Mouse (Mus musculus) heart, embryonic 12.5 days (tissue): ENCODE results near the gene St3gal3. TPM values are rescaled to one million over a fixed set of nuclear protein-coding genes. Genes with fewer than 3 reads are reported as not detected.

Source experiments
- ATAC-seq: fragments of 200-750 bp; cut with Nextera tagmentation; 2 replicates; pipeline ENCODE4 v1.8.0; 2017; ENCODE audit warnings: moderate TSS enrichment, moderate library complexity; ENCODE audit not compliant: insufficient number of reproducible peaks, low FRiP score
- H3K27ac ChIP-seq: fragments of 300-500 bp; sonication (generic); 2 replicates; pipeline ENCODE4 v1.5.1; 2016; ENCODE audit warnings: mild to moderate bottlenecking, moderate library complexity; ENCODE audit not compliant: poor library complexity, severe bottlenecking
- H3K27me3 ChIP-seq: fragments of 300-500 bp; sonication (generic); replicated peaks from 2 replicates; pipeline ENCODE4 v1.6.1; 2016; ENCODE audit warnings: mild to moderate bottlenecking, moderate library complexity
- H3K36me3 ChIP-seq: fragments of 300-500 bp; sonication (generic); 2 replicates; pipeline ENCODE4 v1.6.1; 2016; ENCODE audit warnings: mild to moderate bottlenecking, moderate library complexity
- H3K4me1 ChIP-seq: fragments of 300-500 bp; sonication (generic); replicated peaks from 2 replicates; pipeline ENCODE4 v1.6.1; 2016; ENCODE audit warnings: mild to moderate bottlenecking
- H3K4me2 ChIP-seq: fragments of 300-500 bp; sonication (generic); 2 replicates; pipeline ENCODE4 v1.6.1; 2016; ENCODE audit warnings: mild to moderate bottlenecking, moderate library complexity
- H3K4me3 ChIP-seq: fragments of 300-500 bp; sonication (generic); 2 replicates; pipeline ENCODE4 v1.5.1; 2016; ENCODE audit warnings: mild to moderate bottlenecking
- H3K9ac ChIP-seq: fragments of 300-500 bp; sonication (generic); 2 replicates; pipeline ENCODE4 v1.6.1; 2016; ENCODE audit warnings: mild to moderate bottlenecking, moderate library complexity
- H3K9me3 ChIP-seq: fragments of 300-500 bp; sonication (generic); replicated peaks from 2 replicates; pipeline ENCODE4 v1.6.1; 2016; ENCODE audit warnings: mild to moderate bottlenecking, moderate library complexity
- WGBS: fragments of 180-500 bp; shearing (Covaris S2); methylation state at CpG from one replicate; pipeline ENCODE4 v1.1.7; 2016; 5-methylcytosine and 5-hydroxymethylcytosine counted together
- polyA plus RNA-seq: library from polyadenylated mRNA; unstranded; fragments of >200 nt; fragmentation: Nextera tagmentation; extraction: Ambion mirVana; gene quantifications from 2 replicates; pipeline ENCODE4 v1.2.1, GENCODE M21; 2016

Gene St3gal3
- polyA plus RNA-seq, 1 experiment from 2014 or later, result 7.4 TPM

GRCm38 (mm10) chr4:117926545-117927482 lies 207.9 kb downstream of the St3gal3 start:
- H3K9ac ChIP-seq, result peak overlapping the region; percentile 67
- ATAC-seq, result peak; percentile 52; the same call in 1 of the 2 replicates
- H3K4me1 ChIP-seq, result peaks cover 51% of the 10 kb centered on the region
- H3K4me2 ChIP-seq, result peak overlapping the region; percentile 99
- 3% methylated on average over 65 of the region's 71 CpGs for WGBS
- peaks cover 63% of the 10 kb centered on the region for H3K27me3 ChIP-seq
- H3K4me3 ChIP-seq, result peak overlapping the region; percentile 60
- H3K36me3 ChIP-seq, result no peaks in the 10 kb centered on the region
- no peak overlapping the region for H3K27ac ChIP-seq
- H3K9me3 ChIP-seq, result no peaks in the 10 kb centered on the region

GRCm38 (mm10) chr4:117924916-117925315 lies 209.8 kb downstream of the St3gal3 start:
- H3K4me3 ChIP-seq, result no peak overlapping the region
- ATAC-seq, result no peak
- no peak overlapping the region for H3K4me2 ChIP-seq
- no peaks in the 10 kb centered on the region for H3K9me3 ChIP-seq
- H3K27ac ChIP-seq, result no peak overlapping the region
- peaks cover 55% of the 10 kb centered on the region for H3K27me3 ChIP-seq
- H3K9ac ChIP-seq, result no peak overlapping the region
- 55% methylated on average over 4 of the region's 6 CpGs for WGBS
- H3K36me3 ChIP-seq, result no peaks in the 10 kb centered on the region
- H3K4me1 ChIP-seq, result peaks cover 49% of the 10 kb centered on the region

GRCm38 (mm10) chr4:117923450-117923849 lies 211.3 kb downstream of the St3gal3 start:
- Histone ChIP-seq H3K9ac (no peak overlapping the region), H3K4me3 (no peak overlapping the region), H3K27ac (no peak overlapping the region), H3K9me3 (no peaks in the 10 kb centered on the region), H3K27me3 (peaks cover 44% of the 10 kb centered on the region), H3K4me1 (peaks cover 40% of the 10 kb centered on the region), H3K36me3 (no peaks in the 10 kb centered on the region), H3K4me2 (no peak overlapping the region)
- ATAC-seq, result no peak
- 24% methylated on average over 2 of the region's 2 CpGs for whole genome bisulfite sequencing

GRCm38 (mm10) chr4:117921358-117921757 lies 213.4 kb downstream of the St3gal3 start:
- peaks cover 24% of the 10 kb centered on the region for H3K27me3 ChIP-seq
- WGBS, result 88% methylated on average over 2 of the region's 2 CpGs
- ATAC-seq, result no peak
- H3K4me1 ChIP-seq, result peaks cover 38% of the 10 kb centered on the region
- H3K9me3 ChIP-seq, result no peaks in the 10 kb centered on the region
- H3K4me3 ChIP-seq, result no peak overlapping the region
- H3K9ac ChIP-seq, result no peak overlapping the region
- H3K27ac ChIP-seq, result no peak overlapping the region
- H3K36me3 ChIP-seq, result no peaks in the 10 kb centered on the region
- no peak overlapping the region for H3K4me2 ChIP-seq

- peak overlapping the region; percentile 79 for H3K27ac ChIP-seq
- H3K4me1 ChIP-seq, result peaks cover 41% of the 10 kb centered on the region
- ATAC-seq, result no peak
- H3K4me2 ChIP-seq, result no peak overlapping the region
- H3K4me3 ChIP-seq, result no peak overlapping the region
- H3K9me3 ChIP-seq, result no peaks in the 10 kb centered on the region
- H3K36me3 ChIP-seq, result no peaks in the 10 kb centered on the region
- peaks cover 7% of the 10 kb centered on the region for H3K27me3 ChIP-seq
- WGBS, result 68% methylated on average over 5 of the region's 5 CpGs
- H3K9ac ChIP-seq, result no peak overlapping the region
Observed at GRCm38 (mm10) chr4:117918762-117919161, 216.0 kb downstream of the St3gal3 start.

- ATAC-seq, result no peak
- WGBS, result 26% methylated on average over 3 of the region's 3 CpGs
Observed at GRCm38 (mm10) chr4:117918261-117918660, 216.5 kb downstream of the St3gal3 start.

GRCm38 (mm10) chr4:117917847-117918246 lies 216.9 kb downstream of the St3gal3 start:
- peak overlapping the region; percentile 9; the same call in 1 of the 2 replicates for H3K4me2 ChIP-seq
- H3K4me1 ChIP-seq, result peaks cover 43% of the 10 kb centered on the region
- H3K27ac ChIP-seq, result peak overlapping the region; percentile 79
- no peaks in the 10 kb centered on the region for H3K36me3 ChIP-seq
- ATAC-seq, result no peak
- H3K27me3 ChIP-seq, result peaks cover 7% of the 10 kb centered on the region; the same call in 1 of the 2 replicates
- WGBS, result 84% methylated on average over 4 of the region's 4 CpGs
- no peak overlapping the region for H3K9ac ChIP-seq
- H3K9me3 ChIP-seq, result no peaks in the 10 kb centered on the region
- H3K4me3 ChIP-seq, result no peak overlapping the region

More at GRCm38 (mm10) chr4:117918261-117918660, 216.5 kb downstream of the St3gal3 start:
- H3K27ac ChIP-seq, result peak overlapping the region; percentile 79
- peak overlapping the region; percentile 9; the same call in 1 of the 2 replicates for H3K4me2 ChIP-seq
- no peaks in the 10 kb centered on the region for H3K36me3 ChIP-seq
- H3K4me3 ChIP-seq, result no peak overlapping the region
- no peak overlapping the region for H3K9ac ChIP-seq
- H3K27me3 ChIP-seq, result peaks cover 7% of the 10 kb centered on the region; the same call in 1 of the 2 replicates
- peaks cover 42% of the 10 kb centered on the region for H3K4me1 ChIP-seq
- H3K9me3 ChIP-seq, result no peaks in the 10 kb centered on the region

GRCm38 (mm10) chr4:117917402-117917801 lies 217.3 kb downstream of the St3gal3 start:
- H3K4me2 ChIP-seq, result no peak overlapping the region
- WGBS, result 62% methylated on average over 4 of the region's 4 CpGs
- H3K27me3 ChIP-seq, result peaks cover 7% of the 10 kb centered on the region; the same call in 1 of the 2 replicates
- H3K4me3 ChIP-seq, result no peak overlapping the region
- peaks cover 46% of the 10 kb centered on the region for H3K4me1 ChIP-seq
- H3K36me3 ChIP-seq, result peaks cover under 1% of the 10 kb centered on the region
- H3K27ac ChIP-seq, result peak overlapping the region; percentile 79
- no peak overlapping the region for H3K9ac ChIP-seq
- ATAC-seq, result no peak
- H3K9me3 ChIP-seq, result no peaks in the 10 kb centered on the region

GRCm38 (mm10) chr4:117916386-117916785 lies 218.3 kb downstream of the St3gal3 start:
- ATAC-seq, result no peak
- Histone ChIP-seq H3K4me3 (no peak overlapping the region), H3K4me1 (peaks cover 46% of the 10 kb centered on the region), H3K27ac (peak overlapping the region; percentile 36), H3K9ac (no peak overlapping the region), H3K9me3 (no peaks in the 10 kb centered on the region), H3K4me2 (0 out of 2 replicates have a peak overlapping the region, but pooled peaks have one; percentile 98), H3K27me3 (0 out of 2 replicates have a peak, but pooled peaks cover under 1% of the 10 kb centered on the region), H3K36me3 (peaks cover 11% of the 10 kb centered on the region)
- 68% methylated on average over 5 of the region's 5 CpGs for whole genome bisulfite sequencing

- H3K4me2 ChIP-seq, result peak overlapping the region; percentile 98
- ATAC-seq, result no peak
- peak overlapping the region; percentile 77 for H3K9ac ChIP-seq
- peak overlapping the region; percentile 73 for H3K4me3 ChIP-seq
- WGBS, result 3% methylated on average over 19 of the region's 19 CpGs
- peaks cover 19% of the 10 kb centered on the region for H3K36me3 ChIP-seq
- H3K4me1 ChIP-seq, result peaks cover 48% of the 10 kb centered on the region
- H3K9me3 ChIP-seq, result no peaks in the 10 kb centered on the region
- no peaks in the 10 kb centered on the region for H3K27me3 ChIP-seq
- peak overlapping the region; percentile 36 for H3K27ac ChIP-seq
Observed at GRCm38 (mm10) chr4:117915489-117916105, 219.1 kb downstream of the St3gal3 start.
